Mouse (Mus musculus) hindbrain, postnatal 0 days (tissue): ENCODE measurements around the gene Olfr1425. TPM values are rescaled to one million over a fixed set of nuclear protein-coding genes. Genes with fewer than 3 reads are reported as not detected.
"Not testable (repeated sequence)": the region's sequence is repeated elsewhere in the genome, so short reads cannot be mapped to it uniquely, and the experiment has no call there.

Experiments used
- ATAC-seq: fragments of 200-750 bp; cut with Nextera tagmentation; 2 replicates; pipeline ENCODE4 v1.8.0; 2017; ENCODE audit warnings: mild to moderate bottlenecking, moderate TSS enrichment, moderate library complexity
- DNase-seq: peaks from one replicate; pipeline ENCODE4 v3.0.0-alpha.2; 2015; ENCODE audit warnings: low spot score
- H3K27ac ChIP-seq: fragments of 300-500 bp; sonication (generic); 2 replicates; pipeline ENCODE4 v1.5.1; 2014; ENCODE audit warnings: mild to moderate bottlenecking
- H3K27me3 ChIP-seq: fragments of 300-500 bp; sonication (generic); 2 replicates; pipeline ENCODE4 v1.6.1; 2014; ENCODE audit warnings: low read length, mixed read lengths; ENCODE audit not compliant: insufficient read depth
- H3K36me3 ChIP-seq: fragments of 300-500 bp; sonication (generic); 2 replicates; pipeline ENCODE4 v1.6.1; 2014; ENCODE audit warnings: low read length, mixed read lengths; ENCODE audit not compliant: insufficient read depth
- H3K4me1 ChIP-seq: fragments of 300-500 bp; sonication (generic); 2 replicates; pipeline ENCODE4 v1.6.1; 2014; ENCODE audit warnings: antibody characterized with exemption, low read length, mixed read lengths; ENCODE audit not compliant: insufficient read depth
- H3K4me2 ChIP-seq: fragments of 300-500 bp; sonication (generic); 2 replicates; pipeline ENCODE4 v1.6.1; 2014; ENCODE audit warnings: low read depth, mild to moderate bottlenecking, low read length, moderate library complexity, mixed read lengths
- H3K4me3 ChIP-seq: fragments of 300-500 bp; sonication (generic); 2 replicates; pipeline ENCODE4 v1.5.1; 2014; ENCODE audit warnings: low read length
- H3K9ac ChIP-seq: fragments of 300-500 bp; sonication (generic); replicated peaks from 2 replicates; pipeline ENCODE4 v1.6.1; 2014; ENCODE audit warnings: mild to moderate bottlenecking, low read length, moderate library complexity, mixed read lengths
- H3K9me3 ChIP-seq: fragments of 300-500 bp; sonication (generic); 2 replicates; pipeline ENCODE4 v1.6.1; 2016; ENCODE audit warnings: low read length, mixed read lengths
- CTCF ChIP-seq: IDR thresholded peaks from 2 replicates; pipeline ENCODE4 v1.5.1; 2016; ENCODE audit warnings: antibody characterized with exemption, control low read depth, low read depth
- WGBS: fragments of 180-500 bp; shearing (Covaris S2); extraction: QIAGEN DNeasy Blood & Tissue Kit; methylation state at CpG from one replicate; pipeline ENCODE4 v1.1.7; 2014; 5-methylcytosine and 5-hydroxymethylcytosine counted together
- polyA plus RNA-seq: library from polyadenylated mRNA; unstranded; fragments of >200 nt; fragmentation: Nextera tagmentation; extraction: Ambion mirVana; gene quantifications from 2 replicates; pipeline ENCODE4 v1.2.1, GENCODE M21; 2015
- total RNA-seq: library from RNA; depleted of rRNA; stranded (reverse); fragments of >200 nt; gene quantifications from 2 replicates; pipeline ENCODE4 v1.2.3, GENCODE M21; 2014

Olfr1425 gene
- total and polyA plus RNA-seq, 2 experiments from 2014 or later = not detected

GRCm38 (mm10) chr19:12091913-12092312 is 14.4 kb upstream of the Olfr1425 start, which contains the start of gene Olfr1426:
Gene Olfr1426 (minus strand): TSS chr19:12092013.
- 84% methylated on average over 1 of the region's 1 CpGs for WGBS
- no peak within 1 kb of the TSS for H3K4me2 ChIP-seq
- H3K4me3 ChIP-seq = no peak within 1 kb of the TSS
- H3K9ac ChIP-seq = no peak within 1 kb of the TSS
- no peak within 1 kb of the TSS for H3K27ac ChIP-seq
- TF ChIP-seq CTCF = no peak
- DNase-seq (no peak), ATAC-seq (no peak)
- H3K4me1 ChIP-seq = no peaks in the 10 kb centered on the region
- no peaks in the 10 kb centered on the region for H3K9me3 ChIP-seq
- H3K36me3 ChIP-seq = no peaks in the 10 kb centered on the region
- no peaks in the 10 kb centered on the region for H3K27me3 ChIP-seq

- H3K9ac ChIP-seq, H3K27me3 ChIP-seq, H3K36me3 ChIP-seq, H3K4me1 ChIP-seq, H3K4me3 ChIP-seq, H3K27ac ChIP-seq, ATAC-seq, H3K9me3 ChIP-seq, H3K4me2 ChIP-seq, DNase-seq: not testable (repeated sequence)
- WGBS = 72% methylated on average over 1 of the region's 1 CpGs
Observed at GRCm38 (mm10) chr19:12069546-12069945, 8.0 kb downstream of the Olfr1425 start.

GRCm38 (mm10) chr19:12067806-12068205 is 9.7 kb downstream of the Olfr1425 start:
- DNase-seq, H3K4me2 ChIP-seq, H3K4me3 ChIP-seq, H3K27ac ChIP-seq, ATAC-seq, H3K4me1 ChIP-seq, H3K9ac ChIP-seq, H3K36me3 ChIP-seq, H3K27me3 ChIP-seq, H3K9me3 ChIP-seq: not testable (repeated sequence)
- 68% methylated on average over 1 of the region's 1 CpGs for WGBS

- H3K9me3 ChIP-seq, H3K4me2 ChIP-seq, H3K36me3 ChIP-seq, DNase-seq, ATAC-seq, H3K4me3 ChIP-seq, H3K9ac ChIP-seq, H3K4me1 ChIP-seq, H3K27ac ChIP-seq, H3K27me3 ChIP-seq: not testable (repeated sequence)
- WGBS = 85% methylated on average over 1 of the region's 1 CpGs
Observed at GRCm38 (mm10) chr19:12062582-12062981, 14.9 kb downstream of the Olfr1425 start, which contains the start of gene Olfr1424. Gene Olfr1424 (minus strand): TSS chr19:12062682.

- Histone ChIP-seq H3K9me3 (no peaks in the 10 kb centered on the region), H3K4me1 (no peaks in the 10 kb centered on the region), H3K27ac (no peak overlapping the region), H3K27me3 (no peaks in the 10 kb centered on the region), H3K4me3 (no peak overlapping the region), H3K9ac (no peak overlapping the region), H3K36me3 (no peaks in the 10 kb centered on the region), H3K4me2 (no peak overlapping the region)
- WGBS = 90% methylated on average over 5 of the region's 5 CpGs
- DNase-seq = no peak
- no peak for ATAC-seq
- no peak for TF ChIP-seq CTCF
Observed at GRCm38 (mm10) chr19:12043163-12043562, 34.4 kb downstream of the Olfr1425 start.

GRCm38 (mm10) chr19:12041217-12041616 is 36.3 kb downstream of the Olfr1425 start, which contains the start of gene Olfr1423:
Gene Olfr1423 (minus strand): TSS chr19:12041317.
- TF ChIP-seq CTCF = no peak
- H3K27me3 ChIP-seq = no peaks in the 10 kb centered on the region
- no peaks in the 10 kb centered on the region for H3K9me3 ChIP-seq
- DNase-seq = no peak
- no peak within 1 kb of the TSS for H3K9ac ChIP-seq
- H3K4me3 ChIP-seq = no peak within 1 kb of the TSS
- no peak within 1 kb of the TSS for H3K4me2 ChIP-seq
- H3K27ac ChIP-seq = no peak within 1 kb of the TSS
- no peak for ATAC-seq
- WGBS = 64% methylated on average over 2 of the region's 2 CpGs
- no peaks in the 10 kb centered on the region for H3K4me1 ChIP-seq
- no peaks in the 10 kb centered on the region for H3K36me3 ChIP-seq

- no peak overlapping the region for H3K27ac ChIP-seq
- H3K9ac ChIP-seq = no peak overlapping the region
- no peak for TF ChIP-seq CTCF
- H3K4me1 ChIP-seq = no peaks in the 10 kb centered on the region
- no peaks in the 10 kb centered on the region for H3K27me3 ChIP-seq
- ATAC-seq (no peak), DNase-seq (no peak)
- no peaks in the 10 kb centered on the region for H3K9me3 ChIP-seq
- H3K4me3 ChIP-seq = no peak overlapping the region
- H3K36me3 ChIP-seq = no peaks in the 10 kb centered on the region
- no peak overlapping the region for H3K4me2 ChIP-seq
Observed at GRCm38 (mm10) chr19:12037727-12038126, 39.8 kb downstream of the Olfr1425 start.
